Mouse (Mus musculus): ENCODE data around the gene Lgr6. TPM values are rescaled to one million over a fixed set of nuclear protein-coding genes. Genes with fewer than 3 reads are reported as not detected.

Lgr6 gene
- total and polyA plus RNA-seq, 3 experiments, result 0.30 to 0.54 (median 0.38) TPM

DNA sequence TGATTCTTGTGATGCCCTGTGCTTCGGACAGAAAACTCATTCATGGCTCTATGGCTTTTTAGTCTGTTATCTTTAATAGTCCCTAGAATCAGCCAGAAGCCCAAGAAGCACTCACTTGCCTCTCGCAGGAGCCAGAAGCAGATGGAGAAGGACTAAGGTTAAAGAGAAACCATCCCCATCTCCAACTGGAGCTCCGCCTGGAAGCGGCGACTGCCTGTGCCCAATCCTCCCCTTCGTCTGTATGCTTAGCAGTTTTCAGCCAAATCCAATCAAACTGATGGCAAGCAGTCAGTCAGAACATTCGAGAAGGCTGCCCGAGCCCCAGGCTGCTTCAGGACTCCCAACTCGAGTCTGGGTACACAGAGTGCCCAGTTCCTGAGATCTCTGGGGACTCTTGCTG is 92.6 kb downstream of the Lgr6 start:
- Histone ChIP-seq H3K4me1 (ENCODE audit: insufficient read depth, low read depth, low read length) (no peaks in the 10 kb centered on the region), H3K9me3 (replicated peaks) (no peaks in the 10 kb centered on the region), H3K36me3 (replicated peaks) (no peaks in the 10 kb centered on the region), H3K4me3 (ENCODE audit: low read depth, low read length) (no peak overlapping the region), H3K27me3 (ENCODE audit: insufficient read depth, low read length) (peaks cover 29% of the 10 kb centered on the region)
- no peak for TF ChIP-seq GATA1 (IDR thresholded peaks at IDR 0.05; ENCODE audit: borderline replicate concordance, low read length)
- no peak for TF ChIP-seq POLR2AphosphoS5 (IDR thresholded peaks at IDR 0.05; ENCODE audit: insufficient replicate concordance, low read depth, low read length)
- no peak for TF ChIP-seq CTCF (IDR thresholded peaks at IDR 0.05; ENCODE audit: low read depth, low read length)
- no peak for TF ChIP-seq GATA2 (IDR thresholded peaks at IDR 0.05; ENCODE audit: borderline replicate concordance, low read depth, low read length)
- no peak for TF ChIP-seq TAL1 (conservative IDR thresholded peaks at IDR 0.05; ENCODE audit: low read depth, low read length)
- ATAC-seq (ENCODE audit: extremely low read depth, insufficient number of reproducible peaks, low FRiP score, poor library complexity, severe bottlenecking) (no peak), DNase-seq (ENCODE audit: low spot score) (no peak)

DNA sequence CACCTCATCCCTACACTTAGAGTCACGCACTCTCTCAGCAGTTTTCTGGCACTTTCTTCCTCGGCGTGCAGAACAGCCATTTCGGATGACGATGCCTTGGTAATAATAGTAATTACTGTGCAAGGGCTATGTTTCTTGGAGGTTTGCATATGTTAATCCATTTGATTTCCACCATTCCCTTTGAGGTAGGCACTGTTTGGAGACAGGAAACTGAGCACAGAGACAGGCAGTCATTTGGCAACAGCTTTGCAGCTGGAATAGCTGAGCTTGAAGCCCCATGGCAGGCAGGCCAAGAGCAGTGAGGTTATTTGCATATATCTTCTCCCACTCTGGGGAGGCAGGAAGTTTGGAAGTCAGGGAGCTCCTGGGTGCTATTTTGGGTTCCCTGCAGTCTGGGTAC is 93.2 kb downstream of the Lgr6 start:
- H3K4me1 ChIP-seq (ENCODE audit: insufficient read depth, low read depth, low read length), result no peaks in the 10 kb centered on the region
- DNase-seq (ENCODE audit: low spot score), result no peak
- H3K36me3 ChIP-seq (replicated peaks), result no peaks in the 10 kb centered on the region
- no peak for ATAC-seq (ENCODE audit: extremely low read depth, insufficient number of reproducible peaks, low FRiP score, poor library complexity, severe bottlenecking)
- H3K27me3 ChIP-seq (ENCODE audit: insufficient read depth, low read length), result peaks cover 29% of the 10 kb centered on the region
- TF ChIP-seq GATA2 (IDR thresholded peaks at IDR 0.05; ENCODE audit: borderline replicate concordance, low read depth, low read length) (no peak), POLR2AphosphoS5 (IDR thresholded peaks at IDR 0.05; ENCODE audit: insufficient replicate concordance, low read depth, low read length) (no peak), TAL1 (conservative IDR thresholded peaks at IDR 0.05; ENCODE audit: low read depth, low read length) (no peak), GATA1 (IDR thresholded peaks at IDR 0.05; ENCODE audit: borderline replicate concordance, low read length) (no peak), CTCF (IDR thresholded peaks at IDR 0.05; ENCODE audit: low read depth, low read length) (no peak)
- H3K4me3 ChIP-seq (ENCODE audit: low read depth, low read length), result no peak overlapping the region
- no peaks in the 10 kb centered on the region for H3K9me3 ChIP-seq (replicated peaks)

DNA sequence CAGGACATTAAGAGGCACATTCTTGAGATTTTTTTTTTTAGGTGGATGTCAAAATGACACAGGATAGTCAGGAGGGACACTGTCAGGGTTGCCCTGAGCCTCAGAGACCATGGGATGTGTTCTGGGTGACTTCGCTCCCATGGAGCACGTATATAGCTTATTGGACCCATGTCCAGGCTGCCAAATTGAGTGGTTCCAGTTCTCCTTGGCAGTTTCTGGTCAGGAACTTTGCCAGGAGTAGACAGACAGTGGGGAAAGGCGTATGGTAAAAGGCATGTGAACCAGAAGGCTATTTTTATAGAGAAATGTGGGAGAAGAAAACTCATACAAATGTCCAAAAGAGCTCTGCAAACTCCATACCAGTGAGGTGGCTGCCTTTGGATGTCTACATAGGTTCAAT is 95.2 kb downstream of the Lgr6 start:
- DNase-seq (ENCODE audit: low spot score) (no peak), ATAC-seq (ENCODE audit: extremely low read depth, insufficient number of reproducible peaks, low FRiP score, poor library complexity, severe bottlenecking) (no peak)
- H3K27me3 ChIP-seq (ENCODE audit: insufficient read depth, low read length), result peaks cover 22% of the 10 kb centered on the region
- no peaks in the 10 kb centered on the region for H3K4me1 ChIP-seq (ENCODE audit: insufficient read depth, low read depth, low read length)
- no peak for TF ChIP-seq CTCF (IDR thresholded peaks at IDR 0.05; ENCODE audit: low read depth, low read length)
- no peak for TF ChIP-seq POLR2AphosphoS5 (IDR thresholded peaks at IDR 0.05; ENCODE audit: insufficient replicate concordance, low read depth, low read length)
- TF ChIP-seq TAL1 (conservative IDR thresholded peaks at IDR 0.05; ENCODE audit: low read depth, low read length), result no peak
- TF ChIP-seq GATA2 (IDR thresholded peaks at IDR 0.05; ENCODE audit: borderline replicate concordance, low read depth, low read length), result no peak
- no peak overlapping the region for H3K4me3 ChIP-seq (ENCODE audit: low read depth, low read length)
- H3K9me3 ChIP-seq (replicated peaks), result no peaks in the 10 kb centered on the region
- H3K36me3 ChIP-seq (replicated peaks), result no peaks in the 10 kb centered on the region

- H3K4me3 ChIP-seq (ENCODE audit: low read depth, low read length), result no peak overlapping the region
- H3K27me3 ChIP-seq (ENCODE audit: insufficient read depth, low read length), result peaks cover 14% of the 10 kb centered on the region
- H3K4me1 ChIP-seq (ENCODE audit: insufficient read depth, low read depth, low read length), result peaks cover 4% of the 10 kb centered on the region
- no peaks in the 10 kb centered on the region for H3K36me3 ChIP-seq (replicated peaks)
- DNase-seq (ENCODE audit: low spot score) (no peak), ATAC-seq (ENCODE audit: extremely low read depth, insufficient number of reproducible peaks, low FRiP score, poor library complexity, severe bottlenecking) (no peak)
- TF ChIP-seq POLR2AphosphoS5 (IDR thresholded peaks at IDR 0.05; ENCODE audit: insufficient replicate concordance, low read depth, low read length) (no peak), CTCF (IDR thresholded peaks at IDR 0.05; ENCODE audit: low read depth, low read length) (no peak)
- no peaks in the 10 kb centered on the region for H3K9me3 ChIP-seq (replicated peaks)
Observed at GRCm38 (mm10) chr1:135005696-135006095, 99.4 kb downstream of the Lgr6 start.

DNA sequence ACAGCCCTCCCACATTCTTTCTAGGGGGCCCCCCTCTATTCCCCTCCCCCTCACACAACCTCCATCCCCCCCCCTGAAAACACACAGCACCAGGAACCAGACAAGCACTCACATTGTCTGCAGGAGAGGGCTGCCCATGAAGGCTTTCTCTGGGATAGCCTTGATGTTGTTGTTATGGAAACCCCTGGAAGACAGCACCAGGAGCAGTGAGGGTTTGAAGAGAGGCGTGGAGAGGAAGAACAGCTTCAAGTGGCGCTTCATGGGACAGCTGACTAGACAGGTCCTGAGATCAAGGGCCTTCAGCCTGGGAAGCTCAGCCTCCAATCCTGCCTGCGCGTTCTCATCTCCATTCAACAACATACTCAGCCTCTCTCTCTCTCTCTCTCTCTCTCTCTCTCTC is 101.7 kb downstream of the Lgr6 start:
- H3K9me3 ChIP-seq (replicated peaks), result no peaks in the 10 kb centered on the region
- ATAC-seq (ENCODE audit: extremely low read depth, insufficient number of reproducible peaks, low FRiP score, poor library complexity, severe bottlenecking), result no peak
- no peaks in the 10 kb centered on the region for H3K36me3 ChIP-seq (replicated peaks)
- DNase-seq (ENCODE audit: low spot score), result no peak
- H3K4me1 ChIP-seq (ENCODE audit: insufficient read depth, low read depth, low read length), result peaks cover 10% of the 10 kb centered on the region
- TF ChIP-seq GATA2 (IDR thresholded peaks at IDR 0.05; ENCODE audit: borderline replicate concordance, low read depth, low read length) (no peak), TAL1 (conservative IDR thresholded peaks at IDR 0.05; ENCODE audit: low read depth, low read length) (no peak), GATA1 (IDR thresholded peaks at IDR 0.05; ENCODE audit: borderline replicate concordance, low read length) (no peak), CTCF (IDR thresholded peaks at IDR 0.05; ENCODE audit: low read depth, low read length) (no peak), POLR2AphosphoS5 (IDR thresholded peaks at IDR 0.05; ENCODE audit: insufficient replicate concordance, low read depth, low read length) (no peak)
- peaks cover 11% of the 10 kb centered on the region for H3K27me3 ChIP-seq (ENCODE audit: insufficient read depth, low read length)
- H3K4me3 ChIP-seq (ENCODE audit: low read depth, low read length), result no peak overlapping the region

- DNase-seq (ENCODE audit: low spot score) (peak; percentile 76), ATAC-seq (ENCODE audit: extremely low read depth, insufficient number of reproducible peaks, low FRiP score, poor library complexity, severe bottlenecking) (peak; percentile 83)
- no peaks in the 10 kb centered on the region for H3K9me3 ChIP-seq (replicated peaks)
- peaks cover 10% of the 10 kb centered on the region for H3K4me1 ChIP-seq (ENCODE audit: insufficient read depth, low read depth, low read length)
- peaks cover 30% of the 10 kb centered on the region for H3K27me3 ChIP-seq (ENCODE audit: insufficient read depth, low read length)
- peak overlapping the region; percentile 38; the same call in 1 of the 2 replicates for H3K4me3 ChIP-seq (ENCODE audit: low read depth, low read length)
- TF ChIP-seq GATA2 (IDR thresholded peaks at IDR 0.05; ENCODE audit: borderline replicate concordance, low read depth, low read length), result no peak
- TF ChIP-seq POLR2AphosphoS5 (IDR thresholded peaks at IDR 0.05; ENCODE audit: insufficient replicate concordance, low read depth, low read length), result no peak
- TF ChIP-seq CTCF (IDR thresholded peaks at IDR 0.05; ENCODE audit: low read depth, low read length), result no peak
- H3K36me3 ChIP-seq (replicated peaks), result no peaks in the 10 kb centered on the region
Observed at GRCm38 (mm10) chr1:135000527-135000926, 104.5 kb downstream of the Lgr6 start.

- peaks cover 10% of the 10 kb centered on the region for H3K4me1 ChIP-seq (ENCODE audit: insufficient read depth, low read depth, low read length)
- ATAC-seq (ENCODE audit: extremely low read depth, insufficient number of reproducible peaks, low FRiP score, poor library complexity, severe bottlenecking) (no peak), DNase-seq (ENCODE audit: low spot score) (no peak)
- peaks cover 43% of the 10 kb centered on the region for H3K27me3 ChIP-seq (ENCODE audit: insufficient read depth, low read length)
- no peaks in the 10 kb centered on the region for H3K36me3 ChIP-seq (replicated peaks)
- no peak overlapping the region for H3K4me3 ChIP-seq (ENCODE audit: low read depth, low read length)
- no peak for TF ChIP-seq CTCF (IDR thresholded peaks at IDR 0.05; ENCODE audit: low read depth, low read length)
- no peak for TF ChIP-seq POLR2AphosphoS5 (IDR thresholded peaks at IDR 0.05; ENCODE audit: insufficient replicate concordance, low read depth, low read length)
- TF ChIP-seq GATA1 (IDR thresholded peaks at IDR 0.05; ENCODE audit: borderline replicate concordance, low read length), result no peak
- no peak for TF ChIP-seq TAL1 (conservative IDR thresholded peaks at IDR 0.05; ENCODE audit: low read depth, low read length)
- TF ChIP-seq GATA2 (IDR thresholded peaks at IDR 0.05; ENCODE audit: borderline replicate concordance, low read depth, low read length), result no peak
- no peaks in the 10 kb centered on the region for H3K9me3 ChIP-seq (replicated peaks)
Observed at GRCm38 (mm10) chr1:134998231-134998630, 106.8 kb downstream of the Lgr6 start.
